Mouse (Mus musculus): Measurements from ENCODE around the gene Slc19a3. TPM values are rescaled to one million over a fixed set of nuclear protein-coding genes. Genes with fewer than 3 reads are reported as not detected.

Slc19a3 gene
- not detected for polyA plus RNA-seq (2014; fragmentation: Illumina TruSeq; extraction: RNeasy Lipid Tissue Mini Kit (QIAGEN cat#74804); ENCODE audit: low read depth, low replicate concordance)

DNA sequence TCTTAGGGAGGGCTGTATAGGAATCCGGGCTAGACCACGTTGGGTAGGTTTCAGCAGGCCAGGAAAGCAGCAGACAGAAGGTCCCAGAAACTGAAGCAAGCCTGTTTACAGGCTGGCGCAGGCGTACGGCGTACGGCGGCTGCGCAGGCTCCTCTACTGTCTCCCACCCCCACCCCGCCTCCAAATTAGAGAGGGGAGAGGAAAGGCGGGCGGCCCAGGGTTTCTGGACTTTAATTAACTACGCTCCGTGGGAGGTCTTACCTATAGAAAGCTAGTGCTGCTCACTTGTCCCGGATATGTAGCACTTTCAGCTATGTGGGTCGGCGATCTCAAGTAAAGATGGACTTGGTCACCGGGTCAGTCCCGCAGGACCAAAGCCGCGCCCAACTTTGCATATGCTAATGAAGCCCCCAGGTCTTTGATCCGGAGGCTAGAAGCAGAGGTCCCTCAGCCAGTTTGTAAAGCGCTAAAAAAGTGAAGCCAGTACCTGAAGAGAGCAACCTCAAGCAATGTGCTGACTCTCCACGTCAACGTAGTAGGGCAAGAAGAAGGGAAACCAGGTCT lies at the start of gene Slc19a3:
Slc19a3 (minus strand) TSS at position 340 of the 564 bp plus-strand sequence.

DNA sequence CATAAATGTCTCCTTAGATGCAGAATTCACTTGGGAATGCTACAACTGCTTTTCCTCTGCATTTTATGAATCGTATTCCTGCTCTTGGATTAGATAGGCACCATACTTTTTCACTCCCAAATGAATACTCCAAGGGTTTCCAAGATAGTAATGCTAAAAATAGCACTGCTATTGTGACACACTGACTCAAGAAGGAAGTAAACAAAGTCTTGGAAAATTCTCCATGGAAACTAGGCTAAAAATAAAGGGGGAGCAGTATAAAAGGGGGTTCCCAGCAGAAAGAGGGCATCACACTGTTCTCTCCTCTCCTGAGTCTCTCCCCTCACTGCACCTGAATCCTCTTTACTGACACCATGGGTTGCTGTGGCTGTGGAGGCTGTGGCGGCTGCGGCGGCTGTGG lies 22.4 kb upstream of the Slc19a3 start, which contains the start of gene Krtap28-13:
Krtap28-13 (plus strand) TSS at position 288 of the 400 bp plus-strand sequence.

DNA sequence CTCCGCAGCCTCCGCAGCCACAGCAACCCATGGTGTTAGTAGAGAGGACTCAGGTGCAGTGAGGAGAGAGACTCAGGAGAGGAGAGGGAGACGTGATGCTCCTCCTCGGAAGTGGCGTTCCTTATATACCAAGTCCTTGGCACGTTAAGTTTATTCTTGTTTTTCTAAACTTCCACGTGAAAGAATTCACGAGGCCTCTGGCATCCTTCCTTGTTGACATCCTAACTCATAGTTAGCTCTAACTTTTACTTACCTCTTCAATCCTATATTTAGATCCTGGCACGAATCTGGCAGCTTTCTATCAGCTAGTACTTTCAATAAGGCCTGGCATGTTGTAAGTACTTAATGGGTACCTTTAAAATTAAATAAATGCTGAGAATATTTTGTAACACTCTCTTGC lies 21.0 kb upstream of the Slc19a3 start, which contains the start of gene A030005K14Rik:
A030005K14Rik (minus strand) TSS at position 101 of the 400 bp plus-strand sequence.

DNA sequence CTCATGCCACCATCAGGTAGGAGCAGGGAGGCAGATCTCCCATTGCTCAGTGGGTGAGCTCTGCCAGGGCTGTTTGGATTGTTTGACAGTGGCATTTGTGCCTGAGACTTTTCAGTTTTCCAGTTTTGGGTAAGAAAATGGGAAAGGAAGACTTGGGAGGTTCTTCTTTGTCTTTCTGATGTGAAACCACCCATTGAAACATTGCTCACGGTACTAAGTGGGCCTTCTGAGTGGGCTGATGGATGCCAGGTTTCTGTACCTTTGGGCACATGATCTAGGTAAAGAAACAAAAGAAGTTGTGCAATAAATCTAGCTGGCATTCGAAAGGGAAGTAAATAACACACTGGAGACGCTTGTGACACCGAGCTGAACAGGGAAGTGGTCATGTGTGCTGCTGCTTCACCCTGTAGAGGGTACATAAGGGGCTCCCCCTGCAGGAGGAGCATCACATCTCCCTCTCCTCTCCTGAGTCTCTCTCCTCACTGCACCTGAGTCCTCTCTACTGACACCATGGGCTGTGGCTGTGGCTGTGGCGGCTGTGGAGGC lies 6.7 kb upstream of the Slc19a3 start, which contains the start of gene Gm47969:
Gm47969 (plus strand) TSS at position 51 of the 546 bp plus-strand sequence.

DNA sequence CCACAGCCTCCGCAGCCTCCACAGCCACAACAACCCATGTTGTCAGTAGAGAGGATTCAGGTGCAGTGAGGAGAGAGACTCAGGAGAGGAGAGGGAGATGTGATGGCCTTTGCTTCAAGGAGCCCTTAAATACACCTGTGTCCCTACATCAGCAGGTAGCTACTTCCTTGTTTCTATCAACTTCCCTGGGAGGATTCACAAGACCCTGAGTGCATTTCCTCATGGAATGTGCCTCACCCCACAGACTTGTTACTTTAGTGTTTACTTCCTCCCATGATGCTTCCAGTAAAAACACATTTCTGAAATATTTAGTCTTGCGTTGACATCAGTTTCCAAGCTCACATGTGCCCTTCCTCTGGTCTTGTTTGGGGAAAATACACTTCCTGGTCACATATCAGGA lies 4.1 kb upstream of the Slc19a3 start, which contains the start of gene Krtap28-10:
Krtap28-10 (minus strand) TSS at position 101 of the 400 bp plus-strand sequence.

DNA sequence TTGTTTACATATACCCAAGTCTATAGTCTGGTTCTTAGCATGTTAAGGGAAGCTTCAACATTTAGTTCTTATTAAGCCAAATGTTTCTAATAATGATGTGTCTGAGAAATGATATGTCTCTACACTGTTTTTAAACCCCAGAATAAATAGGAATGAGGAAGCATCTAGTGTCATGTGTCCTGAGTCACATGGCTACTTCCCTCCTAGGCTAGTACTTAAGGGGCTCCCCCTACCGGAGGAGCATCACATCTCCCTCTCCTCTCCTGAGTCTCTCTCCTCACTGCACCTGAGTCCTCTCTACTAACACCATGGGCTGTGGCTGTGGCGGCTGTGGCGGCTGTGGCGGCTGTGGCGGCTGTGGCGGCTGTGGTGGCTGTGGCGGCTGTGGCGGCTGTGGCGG lies 37.9 kb downstream of the Slc19a3 start, which contains the start of gene Gm47959:
Gm47959 (plus strand) TSS at position 243 of the 400 bp plus-strand sequence.

Other genes starting within 250 kb of the Slc19a3 start
- 18.7 TPM for gene Agfg1, start 199.0 kb downstream of the Slc19a3 start, polyA plus RNA-seq (2014; fragmentation: Illumina TruSeq; extraction: RNeasy Lipid Tissue Mini Kit (QIAGEN cat#74804); ENCODE audit: low read depth, low replicate concordance)
- gene A030005L19Rik, start 125.1 kb downstream of the Slc19a3 start, polyA plus RNA-seq (2014; fragmentation: Illumina TruSeq; extraction: RNeasy Lipid Tissue Mini Kit (QIAGEN cat#74804); ENCODE audit: low read depth, low replicate concordance): not detected
- gene A030014E15Rik, start 113.5 kb downstream of the Slc19a3 start, polyA plus RNA-seq (2014; fragmentation: Illumina TruSeq; extraction: RNeasy Lipid Tissue Mini Kit (QIAGEN cat#74804); ENCODE audit: low read depth, low replicate concordance): not detected
- not detected for gene Gm6217, start 107.0 kb downstream of the Slc19a3 start, polyA plus RNA-seq (2014; fragmentation: Illumina TruSeq; extraction: RNeasy Lipid Tissue Mini Kit (QIAGEN cat#74804); ENCODE audit: low read depth, low replicate concordance)
- gene A030003K21Rik, start 95.1 kb downstream of the Slc19a3 start, polyA plus RNA-seq (2014; fragmentation: Illumina TruSeq; extraction: RNeasy Lipid Tissue Mini Kit (QIAGEN cat#74804); ENCODE audit: low read depth, low replicate concordance): not detected
- gene Gm7544, start 82.4 kb downstream of the Slc19a3 start, polyA plus RNA-seq (2014; fragmentation: Illumina TruSeq; extraction: RNeasy Lipid Tissue Mini Kit (QIAGEN cat#74804); ENCODE audit: low read depth, low replicate concordance): not detected
- not detected for gene Gm47955, start 78.2 kb downstream of the Slc19a3 start, polyA plus RNA-seq (2014; fragmentation: Illumina TruSeq; extraction: RNeasy Lipid Tissue Mini Kit (QIAGEN cat#74804); ENCODE audit: low read depth, low replicate concordance)
- not detected for gene Gm47959, start 37.9 kb downstream of the Slc19a3 start, polyA plus RNA-seq (2014; fragmentation: Illumina TruSeq; extraction: RNeasy Lipid Tissue Mini Kit (QIAGEN cat#74804); ENCODE audit: low read depth, low replicate concordance)
- not detected for gene Krtap28-10, start 4.0 kb upstream of the Slc19a3 start, polyA plus RNA-seq (2014; fragmentation: Illumina TruSeq; extraction: RNeasy Lipid Tissue Mini Kit (QIAGEN cat#74804); ENCODE audit: low read depth, low replicate concordance)
- gene Gm47969, start 6.5 kb upstream of the Slc19a3 start, polyA plus RNA-seq (2014; fragmentation: Illumina TruSeq; extraction: RNeasy Lipid Tissue Mini Kit (QIAGEN cat#74804); ENCODE audit: low read depth, low replicate concordance): not detected
- not detected for gene A030005K14Rik, start 20.9 kb upstream of the Slc19a3 start, polyA plus RNA-seq (2014; fragmentation: Illumina TruSeq; extraction: RNeasy Lipid Tissue Mini Kit (QIAGEN cat#74804); ENCODE audit: low read depth, low replicate concordance)
- not detected for gene Krtap28-13, start 22.5 kb upstream of the Slc19a3 start, polyA plus RNA-seq (2014; fragmentation: Illumina TruSeq; extraction: RNeasy Lipid Tissue Mini Kit (QIAGEN cat#74804); ENCODE audit: low read depth, low replicate concordance)
- gene Ccl20, start 78.3 kb upstream of the Slc19a3 start, polyA plus RNA-seq (2014; fragmentation: Illumina TruSeq; extraction: RNeasy Lipid Tissue Mini Kit (QIAGEN cat#74804); ENCODE audit: low read depth, low replicate concordance): not detected
- gene Daw1, start 121.3 kb upstream of the Slc19a3 start, polyA plus RNA-seq (2014; fragmentation: Illumina TruSeq; extraction: RNeasy Lipid Tissue Mini Kit (QIAGEN cat#74804); ENCODE audit: low read depth, low replicate concordance): not detected